Mouse (Mus musculus): ENCODE measurements at regions not wholly inside any gene's neighbourhood (a gene's known extent, or its start where the extent isn't known, plus 50 kb on each side); places are given as distances from the start of the nearest gene placed in this dataset.

- peak; percentile 30 to 44 for DNase-seq (ENCODE audit: low spot score in 2 of 2)
- intact Hi-C loops (cut with DNase I): no loop called here
Observed at GRCm38 (mm10) chr13:78427141-78428083, 227.9 kb upstream of the Nr2f1 start.

DNA sequence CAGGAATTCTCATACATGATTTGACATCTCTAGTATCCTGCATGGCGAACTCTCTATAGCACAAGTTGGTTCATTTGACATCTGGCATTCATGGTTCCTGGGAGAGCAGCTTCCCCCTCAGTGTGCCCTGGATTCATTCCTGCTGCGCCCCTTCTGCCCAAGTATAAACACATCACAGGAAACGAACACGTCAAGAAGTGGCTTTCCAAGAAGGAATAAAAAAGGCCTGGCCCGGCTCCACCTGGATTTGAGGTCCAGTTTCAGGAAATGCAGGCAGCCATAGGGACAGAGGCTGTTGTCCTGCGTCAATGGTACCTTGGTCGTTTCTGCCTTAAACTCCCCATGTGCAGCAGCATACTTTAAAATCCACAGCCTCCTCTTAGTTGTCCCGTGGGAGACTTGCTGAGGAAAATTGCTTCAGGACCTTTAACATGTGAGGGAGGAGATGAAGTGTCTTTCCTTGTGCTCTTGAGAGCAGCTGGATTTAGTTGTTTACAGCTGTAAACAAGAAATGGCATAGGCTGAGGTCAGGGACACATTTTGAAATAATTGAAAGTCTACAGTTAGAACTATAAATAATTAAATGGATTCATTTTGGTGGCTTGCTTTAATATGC lies 226.9 kb upstream of the Nr2f1 start:
- intact Hi-C loops (cut with DNase I): no loop called here
- no peak for DNase-seq (ENCODE audit: low spot score in 2 of 2)

DNA sequence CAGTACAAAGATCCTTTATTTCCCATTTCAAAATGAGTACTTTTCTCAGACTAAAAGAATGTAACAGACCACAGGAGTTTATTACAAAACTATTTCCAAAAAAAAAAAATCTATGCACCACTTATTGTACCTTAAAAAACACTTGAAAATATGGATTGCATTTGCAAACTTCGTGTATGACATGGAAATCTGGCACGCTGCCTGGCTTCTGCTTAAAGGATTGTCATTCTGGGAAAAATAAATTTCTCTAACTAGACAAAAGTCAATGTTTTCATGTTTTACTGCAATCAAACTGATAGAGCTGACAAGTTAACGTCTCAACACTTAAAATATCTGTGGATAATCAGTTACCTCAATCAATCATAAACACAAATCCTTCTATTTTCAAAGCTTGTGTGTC lies 205.5 kb upstream of the Nr2f1 start:
- intact Hi-C loops (cut with DNase I): no loop called here
- DNase-seq (ENCODE audit: low spot score in 2 of 2): no peak

GRCm38 (mm10) chr13:78383761-78384160 lies 184.2 kb upstream of the Nr2f1 start:
- DNase-seq (ENCODE audit: low spot score in 2 of 2): no peak
- intact Hi-C loops (cut with DNase I): no loop called here

DNA sequence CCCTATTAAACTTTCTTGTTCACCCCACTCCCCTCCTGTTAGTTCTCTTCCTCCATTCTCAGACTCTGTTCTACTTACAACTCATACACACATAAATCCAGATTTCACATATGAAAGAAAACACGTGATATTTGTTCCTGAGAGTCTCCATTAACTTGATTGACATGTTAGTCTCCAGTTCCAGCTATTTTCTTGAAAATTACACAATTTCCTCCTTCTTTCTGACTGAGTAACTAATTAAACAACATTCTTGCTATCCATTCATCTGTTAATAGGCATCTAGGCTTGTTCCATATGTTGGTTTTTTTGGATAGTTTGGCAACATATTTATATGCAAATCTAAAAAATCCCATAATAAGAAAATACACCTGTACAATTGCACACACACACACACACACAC lies 161.7 kb upstream of the Nr2f1 start:
- DNase-seq (ENCODE audit: low spot score in 2 of 2): no peak
- intact Hi-C loops (cut with DNase I): no loop called here

GRCm38 (mm10) chr13:78348830-78349229 lies 149.3 kb upstream of the Nr2f1 start:
- intact Hi-C loops (cut with DNase I): no loop called here
- DNase-seq (ENCODE audit: low spot score in 2 of 2): no peak

- no peak for DNase-seq (ENCODE audit: low spot score in 2 of 2)
- intact Hi-C loops (cut with DNase I): no loop called here
Observed at GRCm38 (mm10) chr13:78324443-78325206, 125.1 kb upstream of the Nr2f1 start.

- DNase-seq (ENCODE audit: low spot score in 2 of 2): no peak
- intact Hi-C loops (cut with DNase I): no loop called here
Observed at GRCm38 (mm10) chr13:78323183-78323582, 123.6 kb upstream of the Nr2f1 start.

DNA sequence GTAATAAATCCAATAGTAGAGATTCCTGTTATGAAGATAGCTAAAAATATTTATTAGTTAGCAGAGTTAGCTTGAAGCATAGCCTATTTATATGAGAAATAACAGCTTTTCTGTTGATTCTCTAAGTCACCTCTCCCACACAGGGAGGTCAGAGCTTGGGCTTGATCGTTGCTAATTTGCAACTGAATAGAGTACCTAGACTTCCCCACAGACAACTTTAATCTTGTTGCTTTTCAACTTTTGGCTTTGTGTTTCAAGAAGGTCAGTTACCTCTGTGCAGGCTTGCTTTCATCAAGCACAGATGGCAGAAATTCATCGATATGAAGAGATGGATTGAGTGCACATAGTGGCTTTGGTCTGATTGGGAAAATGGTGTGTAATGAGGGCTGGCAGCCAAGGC lies 118.9 kb upstream of the Nr2f1 start:
- intact Hi-C loops (cut with DNase I): no loop called here
- no peak for DNase-seq (ENCODE audit: low spot score in 2 of 2)

GRCm38 (mm10) chr13:78310837-78311236 lies 111.3 kb upstream of the Nr2f1 start:
- intact Hi-C loops (cut with DNase I): no loop called here
- DNase-seq (ENCODE audit: low spot score in 2 of 2): no peak

Measured in left cerebral cortex, postnatal 36 days (tissue).